Mouse (Mus musculus): ENCODE data around the gene Fam213a.

GRCm38 (mm10) chr14:41030989-41031513 lies 17.5 kb upstream of the Fam213a start:
- TF ChIP-seq EP300 (optimal IDR thresholded peaks at IDR 0.05), result no peak
- TF ChIP-seq CTCF (IDR thresholded peaks at IDR 0.05; ENCODE audit: low read depth), result no peak
